Mouse (Mus musculus) liver, postnatal 0 days (tissue): Measurements from ENCODE around the gene Srp72.

Experiments used
- CTCF ChIP-seq: sonication (generic); IDR thresholded peaks from 2 replicates; pipeline ENCODE4 v1.5.1; 2016; ENCODE audit warnings: antibody characterized with exemption, low read depth
- EP300 ChIP-seq: IDR thresholded peaks from 2 replicates; pipeline ENCODE4 v1.6.1; 2016; ENCODE audit warnings: antibody characterized with exemption, low read depth, mild to moderate bottlenecking

- TF ChIP-seq CTCF (peak; percentile 41), EP300 (no peak)
Measured at GRCm38 (mm10) chr5:76964651-76965050, 9.8 kb upstream of the Srp72 start.
